Mouse (Mus musculus): ENCODE measurements around the gene Gpr89. TPM values are rescaled to one million over a fixed set of nuclear protein-coding genes. Genes with fewer than 3 reads are reported as not detected.

Gene Gpr89
- total and polyA plus RNA-seq, 2 experiments: 18.7 to 26.5 TPM

DNA sequence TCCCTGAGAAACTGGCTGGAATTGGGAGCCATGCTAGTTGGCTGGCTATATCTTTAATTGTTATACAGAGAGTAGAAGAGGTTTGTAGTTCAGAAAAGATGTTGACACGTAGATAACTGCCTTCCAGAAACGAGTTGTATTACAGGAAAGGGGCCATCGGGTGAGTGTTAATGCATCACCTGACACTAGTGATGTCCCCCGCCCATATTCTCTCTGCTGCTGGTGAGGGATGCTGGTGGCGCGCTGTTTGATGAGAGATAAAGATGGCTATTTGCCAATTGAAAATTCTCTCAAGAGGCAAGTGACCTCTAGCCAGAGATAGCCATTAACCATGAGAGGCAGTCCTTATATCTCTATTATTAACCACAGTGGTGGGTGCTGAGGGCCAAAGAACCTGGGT is 52.6 kb downstream of the Gpr89 start:
- Histone ChIP-seq H3K27me3 (ENCODE audit: control insufficient read depth, insufficient read depth, low read length) (no peaks in the 10 kb centered on the region), H3K4me3 (ENCODE audit: insufficient read depth, low read depth, low read length) (no peak overlapping the region), H3K4me1 (ENCODE audit: control insufficient read depth, insufficient read depth, low read length) (no peaks in the 10 kb centered on the region), H3K79me2 (ENCODE audit: control insufficient read depth, insufficient read depth, low read length) (peaks cover 3% of the 10 kb centered on the region; the same call in 1 of the 2 replicates), H3K9ac (ENCODE audit: low read depth, low read length) (no peak overlapping the region), H3K36me3 (ENCODE audit: control insufficient read depth, insufficient read depth, low read length) (peaks cover 23% of the 10 kb centered on the region), H3K27ac (replicated peaks; ENCODE audit: insufficient read depth, low read depth, low read length) (no peak overlapping the region)
- WGBS: 72% methylated on average over 6 of the region's 6 CpGs
- no peak for DNase-seq (ENCODE audit: extremely low read depth, low read depth, low spot score)
- no peak for TF ChIP-seq CTCF (IDR thresholded peaks at IDR 0.05; ENCODE audit: low read depth, low read length)
- TF ChIP-seq POLR2A (IDR thresholded peaks at IDR 0.05; ENCODE audit: extremely low read depth, insufficient read depth, low read length): no peak

DNA sequence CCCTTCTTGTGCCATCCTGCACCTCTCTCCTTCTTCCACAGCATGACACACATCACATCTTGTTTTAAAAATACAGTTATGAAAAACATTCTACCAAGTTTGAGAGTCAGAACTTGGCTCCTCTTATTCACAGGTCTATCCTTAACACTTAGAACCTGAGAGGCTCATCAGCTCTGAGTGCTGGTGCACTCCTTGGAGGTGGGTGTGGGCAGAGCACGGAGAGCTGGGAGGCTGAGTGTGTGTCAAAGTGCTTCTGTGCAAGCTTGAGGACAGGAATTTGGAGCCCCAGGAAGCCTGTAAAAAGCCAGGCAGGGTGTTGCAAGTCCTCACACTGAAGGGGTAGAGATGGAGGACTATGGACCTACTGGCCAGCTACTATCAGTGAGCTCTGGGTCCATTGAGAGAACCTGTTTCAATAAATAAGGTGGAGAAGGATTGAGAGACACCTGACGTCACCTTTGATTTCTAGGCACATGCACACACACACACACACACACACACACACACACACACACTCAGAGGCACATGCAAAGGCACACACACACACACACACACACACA is 55.9 kb downstream of the Gpr89 start:
- H3K9ac ChIP-seq (ENCODE audit: low read depth, low read length): no peak overlapping the region
- peaks cover 12% of the 10 kb centered on the region for H3K4me1 ChIP-seq (ENCODE audit: control insufficient read depth, insufficient read depth, low read length)
- TF ChIP-seq POLR2A (IDR thresholded peaks at IDR 0.05; ENCODE audit: extremely low read depth, insufficient read depth, low read length) (no peak), CTCF (IDR thresholded peaks at IDR 0.05; ENCODE audit: low read depth, low read length) (no peak)
- H3K79me2 ChIP-seq (ENCODE audit: control insufficient read depth, insufficient read depth, low read length): peaks cover 5% of the 10 kb centered on the region; the same call in 1 of the 2 replicates
- 36% methylated on average over 2 of the region's 2 CpGs for WGBS
- no peak overlapping the region for H3K27ac ChIP-seq (replicated peaks; ENCODE audit: insufficient read depth, low read depth, low read length)
- H3K27me3 ChIP-seq (ENCODE audit: control insufficient read depth, insufficient read depth, low read length): no peaks in the 10 kb centered on the region
- no peak overlapping the region for H3K4me3 ChIP-seq (ENCODE audit: insufficient read depth, low read depth, low read length)
- H3K36me3 ChIP-seq (ENCODE audit: control insufficient read depth, insufficient read depth, low read length): peaks cover 11% of the 10 kb centered on the region; the same call in 1 of the 2 replicates
- peak; percentile 55 for DNase-seq (ENCODE audit: extremely low read depth, low read depth, low spot score)

DNA sequence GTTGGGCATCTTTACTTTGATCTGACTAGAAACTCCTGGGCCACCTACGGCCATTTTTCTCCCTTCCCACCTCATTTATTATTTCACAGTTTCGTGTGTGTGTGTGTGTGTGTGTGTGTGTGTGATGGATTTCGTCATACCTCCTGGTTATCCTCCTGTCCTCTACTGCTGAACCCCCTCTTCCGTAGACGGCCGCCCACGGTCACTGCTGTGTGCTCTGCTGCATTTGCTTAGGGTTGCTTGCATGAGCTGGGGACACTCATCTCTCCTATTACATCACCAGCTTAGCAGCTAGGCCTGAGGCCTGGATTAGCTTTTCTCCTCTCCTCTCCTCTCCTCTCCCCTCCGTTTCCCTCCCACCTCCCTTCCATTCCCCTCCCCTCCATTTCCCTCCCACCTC is 56.7 kb downstream of the Gpr89 start:
- Histone ChIP-seq H3K4me1 (ENCODE audit: control insufficient read depth, insufficient read depth, low read length) (peaks cover 12% of the 10 kb centered on the region), H3K27ac (replicated peaks; ENCODE audit: insufficient read depth, low read depth, low read length) (no peak overlapping the region), H3K4me3 (ENCODE audit: insufficient read depth, low read depth, low read length) (no peak overlapping the region), H3K27me3 (ENCODE audit: control insufficient read depth, insufficient read depth, low read length) (no peaks in the 10 kb centered on the region), H3K36me3 (ENCODE audit: control insufficient read depth, insufficient read depth, low read length) (peaks cover 11% of the 10 kb centered on the region; the same call in 1 of the 2 replicates), H3K9ac (ENCODE audit: low read depth, low read length) (no peak overlapping the region), H3K79me2 (ENCODE audit: control insufficient read depth, insufficient read depth, low read length) (peaks cover 5% of the 10 kb centered on the region; the same call in 1 of the 2 replicates)
- TF ChIP-seq CTCF (IDR thresholded peaks at IDR 0.05; ENCODE audit: low read depth, low read length): no peak
- no peak for TF ChIP-seq POLR2A (IDR thresholded peaks at IDR 0.05; ENCODE audit: extremely low read depth, insufficient read depth, low read length)
- DNase-seq (ENCODE audit: extremely low read depth, low read depth, low spot score): no peak
- WGBS: 41% methylated on average over 7 of the region's 8 CpGs

DNA sequence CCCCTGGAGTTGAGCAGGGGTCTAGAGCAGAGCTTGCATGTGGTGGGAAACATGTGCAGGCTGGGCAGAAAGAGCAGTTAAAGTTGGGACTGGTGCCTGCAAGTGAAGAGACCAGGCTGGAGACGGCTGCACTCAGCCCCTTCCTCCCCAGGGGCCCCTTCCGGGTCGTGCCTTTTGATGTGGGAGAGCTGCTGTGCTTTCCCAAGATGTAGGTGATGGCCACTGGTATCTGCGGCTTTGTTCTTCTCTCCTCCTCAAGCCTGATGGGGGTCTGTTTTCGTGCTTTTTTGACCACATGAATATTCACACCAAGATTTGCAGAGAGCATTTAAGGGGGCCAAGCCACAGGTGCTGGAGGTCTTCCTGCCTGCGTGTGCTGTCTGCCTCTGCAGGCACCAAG is 57.5 kb downstream of the Gpr89 start:
- WGBS: 73% methylated on average over 6 of the region's 6 CpGs
- Histone ChIP-seq H3K27me3 (ENCODE audit: control insufficient read depth, insufficient read depth, low read length) (no peaks in the 10 kb centered on the region), H3K27ac (replicated peaks; ENCODE audit: insufficient read depth, low read depth, low read length) (no peak overlapping the region), H3K4me3 (ENCODE audit: insufficient read depth, low read depth, low read length) (no peak overlapping the region), H3K4me1 (ENCODE audit: control insufficient read depth, insufficient read depth, low read length) (peaks cover 12% of the 10 kb centered on the region), H3K36me3 (ENCODE audit: control insufficient read depth, insufficient read depth, low read length) (peaks cover 11% of the 10 kb centered on the region; the same call in 1 of the 2 replicates), H3K9ac (ENCODE audit: low read depth, low read length) (no peak overlapping the region), H3K79me2 (ENCODE audit: control insufficient read depth, insufficient read depth, low read length) (peaks cover 5% of the 10 kb centered on the region; the same call in 1 of the 2 replicates)
- no peak for TF ChIP-seq POLR2A (IDR thresholded peaks at IDR 0.05; ENCODE audit: extremely low read depth, insufficient read depth, low read length)
- TF ChIP-seq CTCF (IDR thresholded peaks at IDR 0.05; ENCODE audit: low read depth, low read length): no peak
- DNase-seq (ENCODE audit: extremely low read depth, low read depth, low spot score): no peak

DNA sequence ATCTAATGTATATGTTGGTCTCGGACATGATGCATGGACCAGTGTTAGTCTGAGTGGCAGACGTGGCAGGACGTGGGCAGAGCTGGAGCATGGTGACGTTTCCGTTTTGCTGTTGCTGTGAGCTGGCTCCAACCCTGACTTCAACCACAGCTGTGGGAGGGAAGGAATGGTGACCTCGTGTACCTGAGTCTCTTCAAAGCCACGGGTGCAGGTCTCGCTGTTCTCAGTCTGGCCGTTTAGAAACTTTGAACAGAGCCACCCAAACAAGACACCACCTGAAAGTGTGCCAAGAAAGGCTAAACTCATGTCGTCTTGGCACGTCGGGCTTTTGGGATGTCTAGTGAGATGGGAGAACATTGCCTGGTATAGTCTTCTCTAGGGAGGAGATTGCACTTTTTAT is 58.2 kb downstream of the Gpr89 start:
- no peak overlapping the region for H3K9ac ChIP-seq (ENCODE audit: low read depth, low read length)
- 52% methylated on average over 12 of the region's 12 CpGs for WGBS
- peaks cover 8% of the 10 kb centered on the region; the same call in 1 of the 2 replicates for H3K36me3 ChIP-seq (ENCODE audit: control insufficient read depth, insufficient read depth, low read length)
- TF ChIP-seq CTCF (IDR thresholded peaks at IDR 0.05; ENCODE audit: low read depth, low read length) (no peak), POLR2A (IDR thresholded peaks at IDR 0.05; ENCODE audit: extremely low read depth, insufficient read depth, low read length) (no peak)
- peak; percentile 45 for DNase-seq (ENCODE audit: extremely low read depth, low read depth, low spot score)
- no peak overlapping the region for H3K27ac ChIP-seq (replicated peaks; ENCODE audit: insufficient read depth, low read depth, low read length)
- H3K4me3 ChIP-seq (ENCODE audit: insufficient read depth, low read depth, low read length): no peak overlapping the region
- H3K79me2 ChIP-seq (ENCODE audit: control insufficient read depth, insufficient read depth, low read length): peaks cover 5% of the 10 kb centered on the region; the same call in 1 of the 2 replicates
- peaks cover 12% of the 10 kb centered on the region for H3K4me1 ChIP-seq (ENCODE audit: control insufficient read depth, insufficient read depth, low read length)
- H3K27me3 ChIP-seq (ENCODE audit: control insufficient read depth, insufficient read depth, low read length): no peaks in the 10 kb centered on the region

DNA sequence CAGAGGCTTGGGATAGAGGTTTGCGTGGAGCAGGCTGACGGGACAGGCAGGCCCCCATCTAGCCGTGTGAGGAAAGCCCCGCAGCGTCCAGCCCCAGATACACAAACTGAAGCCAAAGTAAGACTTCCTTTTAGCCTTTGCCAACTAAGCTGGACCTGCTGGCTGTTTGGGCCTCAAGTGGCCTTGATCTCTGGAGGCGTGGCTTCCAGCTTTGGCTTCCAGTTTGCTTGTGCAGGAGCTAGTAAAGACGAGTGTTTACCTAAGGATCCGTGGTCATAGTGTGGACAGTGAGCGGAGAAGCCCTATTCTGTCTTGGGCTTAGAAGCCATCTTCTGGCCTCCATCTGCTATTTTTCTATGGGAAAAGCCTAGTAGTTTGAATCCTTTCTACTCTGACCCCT is 59.3 kb downstream of the Gpr89 start:
- Histone ChIP-seq H3K9ac (ENCODE audit: low read depth, low read length) (no peak overlapping the region), H3K4me3 (ENCODE audit: insufficient read depth, low read depth, low read length) (no peak overlapping the region), H3K27me3 (ENCODE audit: control insufficient read depth, insufficient read depth, low read length) (no peaks in the 10 kb centered on the region), H3K4me1 (ENCODE audit: control insufficient read depth, insufficient read depth, low read length) (peaks cover 12% of the 10 kb centered on the region), H3K36me3 (ENCODE audit: control insufficient read depth, insufficient read depth, low read length) (no peaks in the 10 kb centered on the region; the same call in 1 of the 2 replicates), H3K79me2 (ENCODE audit: control insufficient read depth, insufficient read depth, low read length) (peaks cover 5% of the 10 kb centered on the region; the same call in 1 of the 2 replicates), H3K27ac (replicated peaks; ENCODE audit: insufficient read depth, low read depth, low read length) (peak overlapping the region; percentile 55)
- TF ChIP-seq POLR2A (IDR thresholded peaks at IDR 0.05; ENCODE audit: extremely low read depth, insufficient read depth, low read length): no peak
- TF ChIP-seq CTCF (IDR thresholded peaks at IDR 0.05; ENCODE audit: low read depth, low read length): no peak
- DNase-seq (ENCODE audit: extremely low read depth, low read depth, low spot score): peak; percentile 93
- 11% methylated on average over 9 of the region's 9 CpGs for WGBS
